Mouse (Mus musculus) myocyte (in vitro differentiated cells): ENCODE measurements at regions not wholly inside any gene's neighbourhood (a gene's known extent, or its start where the extent isn't known, plus 50 kb on each side); places are given as distances from the start of the nearest gene placed in this dataset.

Experiments used
- H3K27me3 ChIP-seq: one replicate; pipeline ENCODE4 v1.6.1; 2011; ENCODE audit not compliant: control insufficient read depth, insufficient read depth, insufficient read length
- H3K36me3 ChIP-seq: one replicate; pipeline ENCODE4 v1.6.1; 2011; ENCODE audit not compliant: control insufficient read depth, insufficient read depth
- H3K4me2 ChIP-seq: one replicate; pipeline ENCODE4 v1.6.1; 2011; ENCODE audit warnings: low read depth, control low read depth
- H3K4me3 ChIP-seq: one replicate; pipeline ENCODE4 v1.5.1; 2011; ENCODE audit warnings: mild to moderate bottlenecking, control low read depth, moderate library complexity
- H3K79me2 ChIP-seq: one replicate; pipeline ENCODE4 v1.6.1; 2011; ENCODE audit not compliant: control insufficient read depth, insufficient read depth
- H3ac ChIP-seq: one replicate; pipeline ENCODE4 v1.6.1; 2011; ENCODE audit not compliant: control insufficient read depth, insufficient read length
- CEBPB ChIP-seq: IDR thresholded peaks from 2 replicates; pipeline ENCODE4 v1.6.1; 2011; ENCODE audit warnings: mild to moderate bottlenecking, moderate library complexity; ENCODE audit not compliant: poor library complexity, insufficient read depth, severe bottlenecking
- E2F4 ChIP-seq: IDR thresholded peaks from one replicate; pipeline ENCODE4 v1.6.1; 2011; ENCODE audit warnings: mild to moderate bottlenecking, control low read depth, moderate library complexity; ENCODE audit not compliant: insufficient read depth
- MAX ChIP-seq: IDR thresholded peaks from one replicate; pipeline ENCODE4 v1.6.1; 2011; ENCODE audit warnings: low read depth, mild to moderate bottlenecking, control low read depth
- MYOD1 ChIP-seq, 3 experiments: IDR thresholded peaks; one replicate each; pipeline ENCODE4 v1.6.1; 2011; ENCODE audit warnings: control low read depth in 2 of 3, low read depth in 2 of 3, mild to moderate bottlenecking in 2 of 3, moderate library complexity in 1 of 3; ENCODE audit not compliant: insufficient read length in 2 of 3, control insufficient read depth in 1 of 3
- MYOG ChIP-seq, 3 experiments: IDR thresholded peaks; one replicate each; pipeline ENCODE4 v1.6.1; 2011; ENCODE audit warnings: control low read depth in 2 of 3, low read depth in 2 of 3, mild to moderate bottlenecking in 2 of 3; ENCODE audit not compliant: insufficient read length in 2 of 3, control insufficient read depth in 1 of 3, insufficient read depth in 1 of 3
- POLR2A ChIP-seq: IDR thresholded peaks from one replicate; pipeline ENCODE4 v1.6.1; 2011; ENCODE audit warnings: low read depth, mild to moderate bottlenecking, control low read depth, moderate library complexity; ENCODE audit not compliant: insufficient read length
- POLR2AphosphoS2 ChIP-seq: IDR thresholded peaks from one replicate; pipeline ENCODE4 v1.6.1; 2011; ENCODE audit warnings: low read depth, control low read depth; ENCODE audit not compliant: insufficient read length
- REST ChIP-seq: IDR thresholded peaks from one replicate; pipeline ENCODE4 v1.6.1; 2011; ENCODE audit warnings: mild to moderate bottlenecking, control low read depth, moderate library complexity; ENCODE audit not compliant: insufficient read depth, insufficient read length
- SRF ChIP-seq: IDR thresholded peaks from one replicate; pipeline ENCODE4 v1.6.1; 2011; ENCODE audit warnings: low read depth; ENCODE audit not compliant: control insufficient read depth, insufficient read length
- TCF12 ChIP-seq: IDR thresholded peaks from one replicate; pipeline ENCODE4 v1.6.1; 2011; ENCODE audit warnings: mild to moderate bottlenecking, control low read depth; ENCODE audit not compliant: poor library complexity, insufficient read depth, severe bottlenecking
- TCF3 ChIP-seq: IDR thresholded peaks from one replicate; pipeline ENCODE4 v1.6.1; 2011; ENCODE audit warnings: low read depth, control low read depth; ENCODE audit not compliant: insufficient read length
- USF1 ChIP-seq: IDR thresholded peaks from one replicate; pipeline ENCODE4 v1.6.1; 2011; ENCODE audit warnings: low read depth, mild to moderate bottlenecking, control low read depth, moderate library complexity

- Histone ChIP-seq H3K4me2 (no peak overlapping the region), H3ac (no peak overlapping the region), H3K4me3 (no peak overlapping the region), H3K27me3 (peaks cover 8% of the 10 kb centered on the region), H3K36me3 (no peaks in the 10 kb centered on the region), H3K79me2 (no peaks in the 10 kb centered on the region)
- TF ChIP-seq TCF3, result no peak
- no peak for TF ChIP-seq MYOD1 (IDR thresholded peaks at IDR 0.05; ENCODE audit: control insufficient read depth in 1 of 3, insufficient read length in 2 of 3, low read depth in 2 of 3)
- TF ChIP-seq E2F4, result no peak
These were observed 87.2 kb downstream of the Olig3 start for GRCm38 (mm10) chr10:19443516-19443915.

DNA sequence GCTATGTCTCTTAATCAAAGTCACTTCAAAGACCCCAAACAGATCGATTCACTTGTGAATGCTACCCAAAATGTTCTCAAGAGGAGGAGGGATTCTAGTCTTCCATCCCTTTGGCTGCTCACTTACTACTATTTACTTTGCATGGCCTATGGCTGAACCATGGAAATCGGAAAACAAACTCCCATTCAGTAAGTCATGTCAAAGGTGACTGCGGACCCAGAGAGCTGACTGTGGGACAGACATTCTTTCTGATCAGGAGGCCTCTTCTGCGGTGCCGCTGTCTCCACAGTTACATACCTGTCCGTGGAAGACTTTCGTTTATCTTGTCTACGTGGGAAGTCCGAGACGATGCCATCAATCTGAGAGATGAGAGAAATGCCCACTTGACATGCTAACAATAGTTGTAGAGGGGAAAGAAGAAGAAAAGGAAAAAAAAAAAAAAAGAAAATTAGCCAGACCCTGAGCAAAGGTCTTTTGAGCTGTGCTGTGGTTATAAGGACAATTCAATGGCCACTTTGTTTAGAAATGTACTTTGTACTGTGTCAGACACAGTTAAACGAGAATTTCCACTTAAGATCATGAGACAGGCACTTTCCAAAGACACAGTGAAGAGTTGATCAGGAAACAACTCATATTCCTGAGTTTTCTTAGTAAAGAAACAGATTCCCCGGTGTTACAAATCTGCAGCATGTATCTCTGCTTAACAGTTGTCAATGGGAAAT lies 92.7 kb downstream of the Olig3 start:
- TF ChIP-seq TCF12, result no peak
- TF ChIP-seq MAX, result no peak
- TF ChIP-seq SRF, result no peak
- TF ChIP-seq TCF3, result no peak
- TF ChIP-seq E2F4, result no peak
- TF ChIP-seq USF1, result no peak
- TF ChIP-seq CEBPB, result no peak
- TF ChIP-seq POLR2A, result no peak
- no peak for TF ChIP-seq MYOD1 (IDR thresholded peaks at IDR 0.05; ENCODE audit: control insufficient read depth in 1 of 3, insufficient read length in 2 of 3, low read depth in 2 of 3)
- no peak for TF ChIP-seq REST
- H3K79me2 ChIP-seq, result no peaks in the 10 kb centered on the region

DNA sequence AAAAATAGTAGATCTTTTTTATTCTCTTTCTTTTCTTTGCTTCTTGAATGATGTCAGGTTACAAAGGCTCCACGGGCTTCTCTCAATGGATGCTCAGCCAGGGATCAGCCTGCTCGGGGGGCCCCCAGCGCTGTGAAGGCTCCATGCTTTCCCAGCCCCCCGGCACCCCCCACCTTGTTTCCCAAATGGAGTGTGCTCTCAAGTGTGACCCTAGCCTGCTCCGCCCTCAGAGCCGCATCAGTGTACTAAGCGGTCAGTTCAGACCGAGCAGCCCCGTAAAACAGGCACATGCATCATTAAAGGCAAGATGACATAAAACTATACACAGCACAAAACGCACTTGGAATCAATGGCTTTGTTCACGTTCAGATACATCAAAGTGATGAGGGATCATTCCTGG lies 102.7 kb downstream of the Olig3 start:
- Histone ChIP-seq H3K4me3 (no peak overlapping the region), H3ac (no peak overlapping the region), H3K27me3 (peaks cover 8% of the 10 kb centered on the region), H3K36me3 (no peaks in the 10 kb centered on the region), H3K79me2 (no peaks in the 10 kb centered on the region), H3K4me2 (no peak overlapping the region)
- TF ChIP-seq TCF12 (no peak), REST (no peak), USF1 (no peak), MAX (no peak)

More for the DNA sequence above, 92.7 kb downstream of the Olig3 start:
- Histone ChIP-seq H3K27me3 (peaks cover 6% of the 10 kb centered on the region), H3ac (no peak overlapping the region), H3K36me3 (no peaks in the 10 kb centered on the region), H3K4me3 (no peak overlapping the region), H3K4me2 (no peak overlapping the region)

- H3K4me3 ChIP-seq, result no peak overlapping the region
- H3K79me2 ChIP-seq, result no peaks in the 10 kb centered on the region
- H3K36me3 ChIP-seq, result no peaks in the 10 kb centered on the region
- no peak for TF ChIP-seq E2F4
- TF ChIP-seq MYOG (IDR thresholded peaks at IDR 0.05; ENCODE audit: control insufficient read depth in 1 of 3, insufficient read depth in 1 of 3, insufficient read length in 2 of 3, low read depth in 2 of 3), result no peak
- TF ChIP-seq CEBPB, result no peak
- TF ChIP-seq SRF, result no peak
- no peak for TF ChIP-seq MYOD1 (IDR thresholded peaks at IDR 0.05; ENCODE audit: control insufficient read depth in 1 of 3, insufficient read length in 2 of 3, low read depth in 2 of 3)
- TF ChIP-seq REST, result no peak
- TF ChIP-seq TCF12, result no peak
- no peak for TF ChIP-seq POLR2AphosphoS2
- TF ChIP-seq POLR2A, result no peak
- no peak for TF ChIP-seq TCF3
- TF ChIP-seq USF1, result no peak
- no peak for TF ChIP-seq MAX
- no peak overlapping the region for H3K4me2 ChIP-seq
- peaks cover 4% of the 10 kb centered on the region for H3K27me3 ChIP-seq
- H3ac ChIP-seq, result no peak overlapping the region
These were observed 103.4 kb downstream of the Olig3 start for GRCm38 (mm10) chr10:19459709-19460108.

DNA sequence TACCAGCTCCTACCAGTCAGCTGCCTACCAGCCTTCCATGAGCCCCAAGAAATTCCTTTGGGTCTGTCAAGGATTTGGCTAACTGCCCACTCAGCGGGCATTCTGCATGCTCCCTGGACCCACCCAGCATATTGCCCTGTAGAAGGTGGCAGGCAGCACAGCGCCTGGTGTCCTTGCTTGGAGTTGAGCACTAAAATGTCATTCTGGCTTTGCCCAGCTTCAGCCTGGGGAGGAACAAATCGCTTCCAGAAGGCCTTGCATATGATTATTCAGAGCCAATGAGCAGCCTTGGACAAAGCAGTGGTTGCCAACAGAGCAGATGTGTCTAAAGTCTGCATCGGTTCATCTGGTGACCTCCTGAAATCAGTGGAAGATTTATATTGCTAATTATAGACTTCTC lies 103.8 kb downstream of the Olig3 start:
- no peaks in the 10 kb centered on the region for H3K79me2 ChIP-seq
- H3K36me3 ChIP-seq, result no peaks in the 10 kb centered on the region
- no peak for TF ChIP-seq E2F4
- TF ChIP-seq MYOG (IDR thresholded peaks at IDR 0.05; ENCODE audit: control insufficient read depth in 1 of 3, insufficient read depth in 1 of 3, insufficient read length in 2 of 3, low read depth in 2 of 3), result no peak
- TF ChIP-seq SRF, result no peak
- no peak for TF ChIP-seq POLR2AphosphoS2
- TF ChIP-seq REST, result no peak
- TF ChIP-seq TCF3, result no peak
- no peak for TF ChIP-seq CEBPB
- TF ChIP-seq USF1, result no peak
- TF ChIP-seq MAX, result no peak
- no peak for TF ChIP-seq POLR2A
- no peak for TF ChIP-seq MYOD1 (IDR thresholded peaks at IDR 0.05; ENCODE audit: control insufficient read depth in 1 of 3, insufficient read length in 2 of 3, low read depth in 2 of 3)
- TF ChIP-seq TCF12, result no peak
- no peak overlapping the region for H3K4me3 ChIP-seq
- H3K27me3 ChIP-seq, result peaks cover 4% of the 10 kb centered on the region
- H3ac ChIP-seq, result no peak overlapping the region
- H3K4me2 ChIP-seq, result no peak overlapping the region
